Mouse (Mus musculus): ENCODE results near the gene Ppp1r12c. TPM values are rescaled to one million over a fixed set of nuclear protein-coding genes. Genes with fewer than 3 reads are reported as not detected.
A peak's percentile ranks its signal among the peaks of the same experiment; 100 is the strongest.

Gene Ppp1r12c
- total and polyA plus RNA-seq, 3 experiments, result 64.2 to 153 TPM; not detected in 1

DNA sequence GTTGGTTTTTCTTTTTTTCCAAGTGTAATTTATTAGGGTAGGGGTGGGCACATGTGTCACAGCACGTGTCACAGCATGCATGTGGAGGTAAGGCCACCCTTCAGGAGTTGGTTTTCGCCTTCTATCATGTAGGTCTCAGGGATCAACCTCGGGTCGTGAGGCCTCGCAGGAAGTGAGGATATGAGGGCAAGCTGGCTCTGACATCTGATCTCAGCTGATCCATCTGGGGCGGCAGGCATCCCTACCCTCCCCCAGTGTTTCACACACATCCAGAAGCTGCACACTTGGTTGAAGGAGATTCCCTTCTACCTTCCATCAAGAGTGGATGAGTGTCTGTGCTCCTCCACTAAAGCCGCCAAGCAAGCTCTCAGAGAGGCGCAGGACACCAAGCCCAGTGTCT lies 69.5 kb downstream of the Ppp1r12c start:
- no peak overlapping the region for H3K27ac ChIP-seq (ENCODE audit: control insufficient read depth, low read depth, low read length)
- H3K9me3 ChIP-seq (replicated peaks; ENCODE audit: insufficient read depth, low read length), result no peaks in the 10 kb centered on the region
- peaks cover 0 to 9% of the 10 kb centered on the region in 2 experiments; a peak in 2 of 4 replicates for H3K4me1 ChIP-seq (ENCODE audit: control insufficient read depth in 1 of 2, insufficient read depth in 2 of 2, low read length in 2 of 2)
- no peaks in the 10 kb centered on the region for H3K27me3 ChIP-seq (ENCODE audit: control insufficient read depth in 1 of 2, insufficient read depth in 2 of 2, low read length in 2 of 2)
- peaks cover 3 to 6% of the 10 kb centered on the region in 2 experiments for H3K36me3 ChIP-seq (ENCODE audit: control insufficient read depth in 1 of 2, insufficient read depth in 2 of 2, low read length in 2 of 2)
- TF ChIP-seq TAL1 (IDR thresholded peaks at IDR 0.05; ENCODE audit: low read length) (no peak), MYC (IDR thresholded peaks at IDR 0.05; ENCODE audit: low read depth, low read length) (no peak), USF2 (IDR thresholded peaks at IDR 0.05; ENCODE audit: borderline replicate concordance in 1 of 2, insufficient read depth in 1 of 2, low read depth in 1 of 2, low read length in 2 of 2) (no peak), KAT2A (conservative IDR thresholded peaks at IDR 0.05; ENCODE audit: low read depth, low read length) (no peak), ZKSCAN1 (IDR thresholded peaks at IDR 0.05; ENCODE audit: low read depth, low read length) (no peak), MYB (IDR thresholded peaks at IDR 0.05; ENCODE audit: low read depth, low read length) (no peak)
- H3K9ac ChIP-seq (ENCODE audit: control insufficient read depth, low read depth, low read length, poor library complexity, severe bottlenecking), result no peak overlapping the region
- no peaks in the 10 kb centered on the region for H3K79me2 ChIP-seq (ENCODE audit: control insufficient read depth, insufficient read depth, low read length, poor library complexity)
- no peak for DNase-seq (ENCODE audit: low read depth, low spot score)
- H3K4me3 ChIP-seq (ENCODE audit: control insufficient read depth in 1 of 2, insufficient read depth in 1 of 2, low read depth in 2 of 2, low read length in 2 of 2), result no peak overlapping the region

DNA sequence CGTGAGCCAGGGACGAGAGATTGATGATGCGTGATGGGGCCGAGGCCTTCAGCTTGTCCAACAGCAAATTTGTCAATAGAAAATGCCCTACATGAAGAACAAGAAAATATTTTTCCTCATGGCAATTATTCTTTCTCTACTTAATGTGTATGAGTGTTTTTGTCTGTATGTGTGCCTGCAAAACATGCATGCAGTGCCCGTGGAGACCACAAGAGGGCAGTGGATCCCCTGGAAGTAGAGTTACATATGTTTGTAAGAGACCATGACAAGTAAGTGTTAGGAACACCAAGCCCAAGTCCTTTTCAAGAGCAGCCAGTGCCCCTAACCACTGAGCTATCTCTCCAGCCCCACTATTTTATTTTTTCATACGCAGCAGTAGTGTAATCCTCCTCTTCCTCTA lies 69.9 kb downstream of the Ppp1r12c start:
- no peaks in the 10 kb centered on the region for H3K27me3 ChIP-seq (ENCODE audit: control insufficient read depth in 1 of 2, insufficient read depth in 2 of 2, low read length in 2 of 2)
- H3K4me3 ChIP-seq (ENCODE audit: control insufficient read depth in 1 of 2, insufficient read depth in 1 of 2, low read depth in 2 of 2, low read length in 2 of 2), result no peak overlapping the region
- H3K9me3 ChIP-seq (replicated peaks; ENCODE audit: insufficient read depth, low read length), result no peaks in the 10 kb centered on the region
- DNase-seq (ENCODE audit: low read depth, low spot score), result peak; percentile 85
- H3K4me1 ChIP-seq (ENCODE audit: control insufficient read depth in 1 of 2, insufficient read depth in 2 of 2, low read length in 2 of 2), result peaks cover 0 to 12% of the 10 kb centered on the region in 2 experiments; a peak in 2 of 4 replicates
- no peak overlapping the region for H3K27ac ChIP-seq (ENCODE audit: control insufficient read depth, low read depth, low read length)
- H3K9ac ChIP-seq (ENCODE audit: control insufficient read depth, low read depth, low read length, poor library complexity, severe bottlenecking), result no peak overlapping the region
- H3K36me3 ChIP-seq (ENCODE audit: control insufficient read depth in 1 of 2, insufficient read depth in 2 of 2, low read length in 2 of 2), result peaks cover 6 to 7% of the 10 kb centered on the region in 2 experiments
- no peaks in the 10 kb centered on the region for H3K79me2 ChIP-seq (ENCODE audit: control insufficient read depth, insufficient read depth, low read length, poor library complexity)
- TF ChIP-seq GABPA (IDR thresholded peaks at IDR 0.05; ENCODE audit: low read depth, low read length) (no peak), ZC3H11A (IDR thresholded peaks at IDR 0.05; ENCODE audit: low read depth, low read length) (peak; percentile 44), HCFC1 (IDR thresholded peaks at IDR 0.05; ENCODE audit: low read depth, low read length) (no peak), E2F4 (IDR thresholded peaks at IDR 0.05; ENCODE audit: borderline replicate concordance, low read depth, low read length) (no peak), NELFE (IDR thresholded peaks at IDR 0.05; ENCODE audit: low read depth, low read length) (no peak), SIN3A (IDR thresholded peaks at IDR 0.05; ENCODE audit: low read length) (peak; percentile 55; the same call in 1 of the 2 replicates), POLR2A (IDR thresholded peaks at IDR 0.05; ENCODE audit: control insufficient read depth in 1 of 2, insufficient read depth in 1 of 2, low read depth in 1 of 2, low read length in 2 of 2, poor library complexity in 1 of 2) (no peak), POLR2AphosphoS2 (IDR thresholded peaks at IDR 0.05; ENCODE audit: low read length) (no peak), KAT2A (conservative IDR thresholded peaks at IDR 0.05; ENCODE audit: low read depth, low read length) (no peak), MYB (IDR thresholded peaks at IDR 0.05; ENCODE audit: low read depth, low read length) (no peak), JUND (IDR thresholded peaks at IDR 0.05; ENCODE audit: low read depth, low read length) (no peak), MXI1 (IDR thresholded peaks at IDR 0.05; ENCODE audit: low read depth, low read length) (no peak), USF1 (IDR thresholded peaks at IDR 0.05; ENCODE audit: low read depth, low read length) (no peak), NRF1 (IDR thresholded peaks at IDR 0.05; ENCODE audit: insufficient read depth, low read depth, low read length, poor library complexity, severe bottlenecking) (no peak), GATA1 (IDR thresholded peaks at IDR 0.05; ENCODE audit: low read depth, low read length) (no peak), CTCF (IDR thresholded peaks at IDR 0.05 in 2 of 3, conservative IDR thresholded peaks at IDR 0.05 in 1 of 3; ENCODE audit: control insufficient read depth in 1 of 3, insufficient read depth in 1 of 3, low read depth in 2 of 3, low read length in 3 of 3, poor library complexity in 1 of 3, severe bottlenecking in 1 of 3) (peak; percentile 76 to 90 (median 87)), POLR2AphosphoS5 (IDR thresholded peaks at IDR 0.05; ENCODE audit: borderline replicate concordance, low read depth, low read length) (no peak), CHD1 (IDR thresholded peaks at IDR 0.05; ENCODE audit: low read depth, low read length) (no peak), ZNF384 (IDR thresholded peaks at IDR 0.05; ENCODE audit: low read depth, low read length) (no peak), ZKSCAN1 (IDR thresholded peaks at IDR 0.05; ENCODE audit: low read depth, low read length) (no peak), ELF1 (IDR thresholded peaks at IDR 0.05; ENCODE audit: low read depth, low read length) (0 out of 2 replicates have a peak, but pooled peaks have one; percentile 12), TAL1 (IDR thresholded peaks at IDR 0.05; ENCODE audit: low read length) (no peak), TCF12 (IDR thresholded peaks at IDR 0.05; ENCODE audit: low read depth, low read length) (no peak), RCOR1 (IDR thresholded peaks at IDR 0.05; ENCODE audit: low read depth, low read length) (no peak), MAFK (IDR thresholded peaks at IDR 0.05; ENCODE audit: borderline replicate concordance, low read depth, low read length) (no peak), MAZ (IDR thresholded peaks at IDR 0.05; ENCODE audit: low read depth, low read length) (no peak), ZMIZ1 (IDR thresholded peaks at IDR 0.05; ENCODE audit: low read depth, low read length) (no peak), SMC3 (IDR thresholded peaks at IDR 0.05; ENCODE audit: low read depth, low read length) (peak; percentile 85), MEF2A (IDR thresholded peaks at IDR 0.05; ENCODE audit: extremely low read depth, insufficient replicate concordance, low read depth, low read length, poor library complexity, severe bottlenecking) (no peak), USF2 (IDR thresholded peaks at IDR 0.05; ENCODE audit: borderline replicate concordance in 1 of 2, insufficient read depth in 1 of 2, low read depth in 1 of 2, low read length in 2 of 2) (no peak)

Measured in MEL (cell line).